Mouse (Mus musculus) CD4-positive helper T cell, adult 2 months (primary cell): ENCODE measurements around the gene Pcnt.

ENCODE experiments used
- DNase-seq: peaks from one replicate; pipeline ENCODE4 v3.0.0-alpha.2; 2012; ENCODE audit warnings: low read depth, missing footprints, low spot score

The Pcnt gene

GRCm38 (mm10) chr10:76442178-76443088, at the start of gene Pcnt:
Gene Pcnt, minus strand, starts transcription at chr10:76442786.
- DNase-seq: peak; percentile 98

- no peak for DNase-seq
Observed at GRCm38 (mm10) chr10:76489205-76489604, 46.6 kb upstream of the Pcnt start.

DNA sequence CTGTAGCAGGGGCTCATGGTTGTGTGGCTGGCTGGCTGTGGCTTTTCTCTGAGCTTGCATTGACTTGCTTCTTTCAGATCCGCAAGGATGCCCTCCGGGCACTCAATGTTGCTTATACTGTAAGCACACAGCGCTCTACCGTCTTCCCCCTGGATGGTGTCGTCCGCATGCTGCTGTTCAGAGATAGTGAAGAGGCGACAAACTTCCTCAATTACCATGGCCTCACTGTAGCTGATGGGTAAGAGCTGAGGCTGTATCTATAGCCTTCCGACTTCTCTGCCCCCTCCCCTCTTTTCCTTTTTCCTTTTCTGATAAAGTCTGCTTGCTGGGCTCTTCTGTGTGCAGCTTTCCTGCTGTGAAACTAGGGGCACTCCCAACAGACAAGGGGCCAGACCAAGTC, 45.7 kb upstream of the Pcnt start:
- no peak for DNase-seq

DNA sequence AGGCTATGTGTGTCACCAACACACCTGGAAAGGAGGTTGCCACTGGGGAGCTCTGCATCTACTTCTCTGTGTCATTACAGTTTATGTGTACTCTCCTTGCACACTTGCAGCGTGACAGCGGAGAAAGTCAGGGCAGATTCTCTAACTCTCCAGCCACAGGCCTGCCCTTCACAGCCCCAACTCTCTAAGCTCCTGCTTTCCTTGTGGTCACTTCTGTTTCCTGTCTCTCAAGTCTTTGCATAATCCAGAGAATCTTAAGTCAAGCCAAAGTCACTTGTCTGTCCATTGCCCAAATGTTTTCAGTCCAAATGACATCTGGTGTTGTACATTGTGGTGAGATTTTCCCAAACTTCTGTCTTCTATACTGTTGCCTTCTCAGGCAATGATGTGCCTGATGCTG, 43.7 kb upstream of the Pcnt start:
- no peak for DNase-seq

- DNase-seq: no peak
Observed at GRCm38 (mm10) chr10:76481480-76481879, 38.9 kb upstream of the Pcnt start.

GRCm38 (mm10) chr10:76480851-76481250, 38.3 kb upstream of the Pcnt start:
- DNase-seq: no peak

DNA sequence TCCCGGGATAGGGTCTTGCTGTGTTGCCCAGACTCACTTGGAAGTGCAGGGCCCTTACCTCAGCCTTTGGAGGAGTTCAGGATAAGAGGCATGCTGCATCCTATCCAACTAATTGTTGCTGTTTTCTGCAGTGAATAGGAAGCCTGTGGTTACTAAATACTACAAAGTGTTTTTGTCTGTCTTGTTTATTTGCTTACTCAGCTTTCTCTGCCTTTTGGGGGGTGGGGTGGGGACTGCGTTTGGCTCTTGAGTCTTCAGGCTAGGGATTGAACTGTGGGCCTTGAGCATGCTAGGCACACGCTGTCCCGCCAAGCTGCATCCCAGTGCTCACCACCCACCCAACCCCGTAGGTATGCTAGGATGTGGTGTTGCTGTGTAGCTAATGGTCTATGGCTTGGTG, 31.2 kb upstream of the Pcnt start:
- DNase-seq: no peak

GRCm38 (mm10) chr10:76468203-76469162, 25.9 kb upstream of the Pcnt start, which contains the start of the genes Mcm3ap and Ybey:
Gene Mcm3ap, plus strand, starts transcription at chr10:76468927.
Gene Ybey, minus strand, starts transcription at chr10:76469114.
- peak; percentile 91 for DNase-seq

GRCm38 (mm10) chr10:76462721-76463120, 20.1 kb upstream of the Pcnt start:
- DNase-seq: no peak

DNA sequence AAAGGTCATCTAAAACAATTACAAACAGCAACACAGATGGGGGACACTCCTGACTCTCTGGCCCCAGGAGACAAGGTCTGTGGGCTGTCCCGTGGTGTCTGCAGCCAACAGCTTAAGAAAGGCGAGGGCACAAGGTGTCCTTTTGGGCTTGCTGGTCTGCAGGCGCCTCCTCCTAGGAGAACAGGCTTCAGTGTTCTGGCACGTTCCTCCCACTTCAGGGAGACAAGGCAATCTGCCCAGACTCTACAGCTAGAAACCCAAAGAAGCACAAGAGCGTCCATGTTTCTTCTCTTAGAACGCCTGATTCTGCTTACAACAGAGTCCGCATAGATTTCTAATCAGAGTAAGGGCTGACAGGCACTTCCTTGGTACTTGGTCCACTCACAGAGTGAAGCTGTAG, 19.7 kb upstream of the Pcnt start:
- no peak for DNase-seq

GRCm38 (mm10) chr10:76461255-76461654, 18.7 kb upstream of the Pcnt start:
- no peak for DNase-seq

DNA sequence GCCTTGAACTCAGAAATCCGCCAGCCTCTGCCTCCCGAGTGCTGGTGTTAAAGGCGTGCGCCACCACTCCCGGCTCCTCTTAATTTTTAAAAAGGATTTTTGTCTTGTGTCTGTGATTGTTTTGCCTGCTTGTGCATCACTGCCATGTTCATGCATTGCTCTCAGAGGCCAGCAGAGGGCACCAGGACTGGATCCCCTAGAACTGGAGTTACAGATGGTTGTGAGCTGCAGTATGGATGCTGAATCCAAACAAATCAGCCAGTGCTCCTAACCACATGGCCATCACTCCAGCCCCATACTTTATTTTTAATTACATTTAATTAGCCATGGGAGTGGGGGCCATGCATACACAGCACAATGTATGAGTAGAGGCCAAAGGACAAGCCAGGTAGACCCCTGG, 12.7 kb upstream of the Pcnt start:
- DNase-seq: peak; percentile 33

GRCm38 (mm10) chr10:76448851-76449250, 6.3 kb upstream of the Pcnt start, which contains the start of gene 2610028H24Rik:
Gene 2610028H24Rik, plus strand, starts transcription at chr10:76449081.
- no peak for DNase-seq

DNA sequence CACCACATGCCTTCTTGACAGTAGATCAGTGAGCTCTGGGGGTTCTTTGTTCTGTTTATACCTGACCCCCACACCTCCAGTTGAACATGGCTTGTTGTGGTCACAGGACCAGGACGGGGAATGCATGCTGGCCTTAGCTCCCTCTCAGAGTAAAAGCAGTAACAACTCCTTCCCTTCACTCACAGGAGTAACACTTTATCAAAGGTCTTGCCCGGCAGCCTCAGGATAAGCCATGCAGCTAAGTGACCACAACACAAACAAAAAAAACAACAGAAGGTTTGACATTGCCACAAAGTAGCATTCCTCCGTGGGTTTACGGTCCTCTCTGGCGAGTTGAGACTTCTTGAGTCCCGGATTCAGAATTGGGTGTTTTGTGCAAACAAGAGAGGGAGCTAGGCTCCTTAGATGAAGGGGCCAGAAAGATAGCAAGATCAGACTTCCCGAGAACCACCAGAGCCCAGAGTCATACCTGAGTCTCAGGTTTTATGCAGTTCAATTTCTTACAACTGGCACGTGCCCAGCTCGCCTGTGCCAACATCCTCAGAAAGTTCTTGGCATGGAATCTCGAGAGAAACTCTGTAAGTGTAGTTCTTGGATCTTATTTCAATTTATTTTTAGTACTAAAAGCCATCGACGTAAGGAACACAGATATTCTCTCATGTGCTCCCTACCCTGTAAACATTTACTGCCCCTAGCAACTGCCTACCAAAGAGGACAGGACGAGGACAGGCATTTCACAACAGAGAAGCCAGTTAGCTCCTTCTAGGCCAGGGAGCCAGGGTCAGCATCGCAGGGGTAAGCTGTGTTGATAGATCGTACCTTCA, 5.0 kb upstream of the Pcnt start:
- no peak for DNase-seq

DNA sequence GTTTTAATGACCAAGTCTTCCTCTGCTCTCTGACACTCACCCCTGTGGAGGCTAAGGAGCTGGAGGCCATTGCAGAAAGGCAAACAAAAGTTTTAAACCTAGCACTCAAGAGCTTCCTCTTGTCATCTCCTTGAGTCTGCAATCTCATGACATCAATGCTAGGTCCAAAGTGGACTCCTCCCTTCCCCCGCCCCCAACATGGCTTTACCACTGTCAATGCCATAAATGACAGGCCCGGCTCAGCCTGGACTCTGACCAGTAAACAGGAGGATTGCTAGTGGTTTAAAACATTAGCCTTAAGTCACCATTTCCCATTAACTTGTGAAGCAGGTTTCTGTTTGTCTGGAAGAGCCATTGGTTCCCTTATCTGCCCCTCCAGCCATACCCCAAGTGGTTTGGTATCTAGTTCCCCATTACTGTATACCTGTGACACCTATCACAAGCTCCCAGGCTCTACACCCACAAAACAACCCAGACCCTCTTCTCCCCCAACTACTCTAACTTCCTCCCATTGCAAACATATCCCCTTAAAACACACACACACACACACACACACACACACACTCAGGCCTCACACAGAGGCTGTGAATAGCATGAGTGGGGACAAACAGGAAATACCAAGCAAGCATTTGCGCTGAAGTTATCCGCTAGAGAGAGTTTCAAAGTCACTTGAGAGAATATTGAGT, 3.6 kb upstream of the Pcnt start:
- DNase-seq: no peak

DNA sequence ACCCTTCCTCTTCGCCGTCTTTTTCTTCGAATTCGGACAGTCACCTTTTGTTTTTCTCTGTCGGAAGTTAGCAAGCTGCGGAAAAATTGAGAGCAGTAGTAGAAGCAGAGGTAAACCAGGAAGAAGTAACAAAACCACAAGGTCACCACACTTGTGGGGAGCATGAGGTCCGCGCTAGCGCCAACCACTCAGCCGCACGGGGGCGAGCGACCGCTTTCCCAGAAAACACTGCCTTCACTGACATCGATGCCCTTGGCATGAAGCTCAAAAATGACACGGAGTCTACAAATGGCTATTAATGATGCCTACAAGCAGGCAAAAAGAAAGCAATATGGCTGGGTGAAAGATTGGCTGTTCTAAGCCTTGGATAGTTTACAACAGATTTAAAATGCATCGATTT, 2.3 kb downstream of the Pcnt start, which contains the start of gene AC141477.1:
Gene AC141477.1 (minus strand): TSS at position 164 of the 400 bp plus-strand sequence.
- DNase-seq: peak; percentile 27

DNA sequence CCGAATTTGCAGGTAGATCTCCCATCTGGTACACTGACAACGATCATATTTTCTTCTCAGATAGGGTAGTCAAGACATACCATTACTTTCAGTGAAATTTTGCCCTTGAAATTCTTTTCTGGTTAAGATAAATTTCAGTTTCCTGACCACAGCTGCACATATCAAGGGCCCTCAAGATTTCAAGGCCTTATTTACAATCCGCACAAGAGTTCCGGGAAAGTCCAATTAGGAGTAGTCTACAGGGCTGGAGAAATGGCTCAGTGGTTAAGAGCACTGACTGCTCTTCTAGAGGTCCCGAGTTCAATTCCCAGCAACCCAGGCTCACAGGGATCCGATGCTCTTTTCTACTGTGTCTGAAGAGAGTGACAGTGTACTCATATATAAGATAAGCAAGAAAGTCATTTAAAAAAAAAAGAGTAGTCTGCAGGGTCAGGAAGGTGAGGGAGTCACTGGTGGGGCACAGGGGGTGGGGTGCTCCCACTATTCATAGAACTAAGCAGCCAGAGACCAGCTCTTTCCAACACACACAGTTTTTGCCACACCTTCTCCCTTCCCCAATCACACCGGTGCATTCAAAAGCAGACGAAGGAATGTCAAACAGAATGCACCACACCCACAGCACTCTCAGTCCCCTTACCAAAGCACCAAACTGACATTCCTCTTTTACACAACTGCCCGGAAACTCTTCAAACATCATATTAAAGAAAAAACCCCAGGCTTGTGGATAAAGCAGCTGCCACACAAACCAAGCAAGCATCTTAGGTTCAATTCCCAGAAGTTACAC, 3.3 kb downstream of the Pcnt start:
- DNase-seq: no peak

- DNase-seq: no peak
Observed at GRCm38 (mm10) chr10:76433925-76434324, 8.7 kb downstream of the Pcnt start.

- DNase-seq: no peak
Observed at GRCm38 (mm10) chr10:76425674-76426073, 16.9 kb downstream of the Pcnt start.

DNA sequence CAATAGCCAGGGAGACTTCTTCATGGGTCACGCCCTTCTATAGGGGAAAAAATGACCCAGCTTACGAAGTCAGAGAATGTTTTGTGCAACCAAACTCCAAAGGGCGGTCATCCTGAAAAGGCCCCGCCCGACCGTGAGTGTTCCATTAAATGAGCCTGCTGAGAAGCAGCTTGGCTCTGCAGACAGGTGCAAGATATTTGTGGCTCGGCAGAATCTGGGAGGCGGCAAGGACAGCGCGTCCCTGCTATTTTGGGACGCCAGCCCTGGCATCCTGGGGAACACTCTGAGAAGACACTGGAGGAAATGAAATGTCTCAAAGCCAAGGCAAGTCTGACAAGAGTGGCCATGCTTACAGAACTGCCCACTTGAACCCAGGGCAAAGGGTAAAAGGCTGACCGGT, 25.8 kb downstream of the Pcnt start:
- no peak for DNase-seq
